Mouse (Mus musculus): Measurements from ENCODE around the gene Cnn1.

DNA sequence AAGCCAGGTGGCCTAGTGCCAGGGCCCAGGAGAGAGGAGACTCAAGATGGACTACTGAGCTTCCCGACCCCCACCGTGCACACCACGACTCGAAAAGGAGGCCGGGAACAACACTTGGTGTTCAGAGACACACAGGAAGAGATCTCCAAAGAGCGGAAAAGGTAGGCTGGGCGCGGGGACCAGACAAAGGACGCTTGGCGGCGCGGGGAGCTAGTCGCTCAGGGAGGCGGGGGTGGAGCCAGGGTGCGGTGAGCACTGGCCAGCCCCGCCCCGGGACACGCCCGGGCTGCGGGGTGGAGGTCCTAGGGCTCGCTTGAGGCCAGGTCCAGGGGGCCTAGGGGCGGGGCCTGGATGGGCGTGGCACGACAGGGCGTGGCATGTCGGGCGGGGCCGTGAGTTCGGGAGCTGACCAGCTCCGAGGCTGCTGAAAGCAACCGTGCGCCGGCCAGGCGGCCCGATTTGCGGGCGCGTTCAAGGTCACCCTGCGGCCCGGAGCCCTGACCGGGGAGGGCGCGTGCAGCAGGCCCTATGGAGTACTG lies 48.6 kb upstream of the Cnn1 start:
- TF ChIP-seq CTCF (IDR thresholded peaks at IDR 0.05; ENCODE audit: low read depth) (no peak), EP300 (optimal IDR thresholded peaks at IDR 0.05) (no peak)
